Mouse (Mus musculus) limb, embryonic 13.5 days (tissue): ENCODE results near the gene Pabpc1l. TPM values are rescaled to one million over a fixed set of nuclear protein-coding genes. Genes with fewer than 3 reads are reported as not detected.

Experiments used
- ATAC-seq: fragments of 200-750 bp; cut with Nextera tagmentation; 2 replicates; pipeline ENCODE4 v1.8.0; 2017; ENCODE audit warnings: low read depth, moderate number of reproducible peaks, moderate TSS enrichment; ENCODE audit not compliant: low FRiP score
- H3K27ac ChIP-seq: fragments of 300-500 bp; sonication (generic); 2 replicates; pipeline ENCODE4 v1.5.1; 2015; ENCODE audit warnings: inconsistent platforms, mild to moderate bottlenecking, moderate library complexity
- H3K27me3 ChIP-seq: fragments of 300-500 bp; sonication (generic); 2 replicates; pipeline ENCODE4 v1.6.1; 2015; ENCODE audit warnings: mild to moderate bottlenecking, inconsistent platforms
- H3K36me3 ChIP-seq: fragments of 300-500 bp; sonication (generic); 2 replicates; pipeline ENCODE4 v1.6.1; 2015; ENCODE audit warnings: inconsistent platforms, mild to moderate bottlenecking, moderate library complexity
- H3K4me1 ChIP-seq: fragments of 300-500 bp; sonication (generic); 2 replicates; pipeline ENCODE4 v1.6.1; 2015; ENCODE audit warnings: inconsistent platforms
- H3K4me2 ChIP-seq: fragments of 300-500 bp; sonication (generic); replicated peaks from 2 replicates; pipeline ENCODE4 v1.6.1; 2015; ENCODE audit warnings: inconsistent platforms, mild to moderate bottlenecking, moderate library complexity
- H3K4me3 ChIP-seq: fragments of 300-500 bp; sonication (generic); 2 replicates; pipeline ENCODE4 v1.5.1; 2015; ENCODE audit warnings: moderate library complexity, mild to moderate bottlenecking, inconsistent platforms
- H3K9ac ChIP-seq: fragments of 300-500 bp; sonication (generic); 2 replicates; pipeline ENCODE4 v1.6.1; 2015; ENCODE audit warnings: mild to moderate bottlenecking, inconsistent platforms
- H3K9me3 ChIP-seq: fragments of 300-500 bp; sonication (generic); 2 replicates; pipeline ENCODE4 v1.6.1; 2016; ENCODE audit warnings: inconsistent platforms
- WGBS: fragments of 180-500 bp; shearing (Covaris S2); methylation state at CpG from one replicate; pipeline ENCODE4 v1.1.7; 2015; 5-methylcytosine and 5-hydroxymethylcytosine counted together
- polyA plus RNA-seq: library from polyadenylated mRNA; unstranded; fragments of >200 nt; fragmentation: Nextera tagmentation; extraction: Ambion mirVana; gene quantifications from 2 replicates; pipeline ENCODE4 v1.2.1, GENCODE M21; 2015

Pabpc1l gene
- polyA plus RNA-seq = 3.2 and 3.7 TPM in 2 replicates

- 0 out of 2 replicates have a peak, but pooled peaks cover 2% of the 10 kb centered on the region for H3K9me3 ChIP-seq
- H3K4me2 ChIP-seq = no peak within 1 kb of the TSS
- H3K4me1 ChIP-seq = peaks cover 8% of the 10 kb centered on the region; the same call in 1 of the 2 replicates
- no peak within 1 kb of the TSS for H3K27ac ChIP-seq
- no peak within 1 kb of the TSS for H3K4me3 ChIP-seq
- H3K36me3 ChIP-seq = peaks cover under 1% of the 10 kb centered on the region
- no peak within 1 kb of the TSS for H3K9ac ChIP-seq
- WGBS = 80% methylated on average over 16 of the region's 16 CpGs
- no peak for ATAC-seq
- no peaks in the 10 kb centered on the region for H3K27me3 ChIP-seq
These were observed at the start of gene Pabpc1l for GRCm38 (mm10) chr2:164025150-164025549. Gene Pabpc1l (plus strand): TSS chr2:164025450.

GRCm38 (mm10) chr2:163976448-163976847, 48.8 kb upstream of the Pabpc1l start:
- no peaks in the 10 kb centered on the region for H3K36me3 ChIP-seq
- H3K4me1 ChIP-seq = no peaks in the 10 kb centered on the region
- WGBS = 89% methylated on average over 6 of the region's 7 CpGs
- no peaks in the 10 kb centered on the region for H3K27me3 ChIP-seq
- no peak overlapping the region for H3K27ac ChIP-seq
- H3K4me2 ChIP-seq = no peak overlapping the region
- no peak for ATAC-seq
- H3K9me3 ChIP-seq = peaks cover 9% of the 10 kb centered on the region; the same call in 1 of the 2 replicates
- H3K9ac ChIP-seq = no peak overlapping the region
- H3K4me3 ChIP-seq = no peak overlapping the region

- no peak overlapping the region for H3K4me3 ChIP-seq
- WGBS = 83% methylated on average over 8 of the region's 8 CpGs
- H3K27me3 ChIP-seq = no peaks in the 10 kb centered on the region
- ATAC-seq = no peak
- no peaks in the 10 kb centered on the region for H3K36me3 ChIP-seq
- H3K4me1 ChIP-seq = no peaks in the 10 kb centered on the region
- no peaks in the 10 kb centered on the region for H3K9me3 ChIP-seq
- H3K4me2 ChIP-seq = no peak overlapping the region
- H3K27ac ChIP-seq = no peak overlapping the region
- H3K9ac ChIP-seq = 0 out of 2 replicates have a peak overlapping the region, but pooled peaks have one; percentile 25
These were observed 38.0 kb upstream of the Pabpc1l start for GRCm38 (mm10) chr2:163987233-163987632.

GRCm38 (mm10) chr2:163992871-163993270, 32.4 kb upstream of the Pabpc1l start:
- 92% methylated on average over 2 of the region's 2 CpGs for WGBS
- peaks cover 1% of the 10 kb centered on the region; the same call in 1 of the 2 replicates for H3K36me3 ChIP-seq
- no peaks in the 10 kb centered on the region for H3K27me3 ChIP-seq
- H3K9ac ChIP-seq = no peak overlapping the region
- no peak overlapping the region for H3K4me2 ChIP-seq
- no peak for ATAC-seq
- H3K9me3 ChIP-seq = no peaks in the 10 kb centered on the region
- H3K27ac ChIP-seq = no peak overlapping the region
- peaks cover 20% of the 10 kb centered on the region for H3K4me1 ChIP-seq
- no peak overlapping the region for H3K4me3 ChIP-seq

GRCm38 (mm10) chr2:163994654-163994976, 30.6 kb upstream of the Pabpc1l start, which contains the start of gene Ywhab:
Gene Ywhab (plus strand): TSS chr2:163994960.
- no peak for ATAC-seq
- Histone ChIP-seq H3K36me3 (peaks cover 5% of the 10 kb centered on the region; the same call in 1 of the 2 replicates), H3K27ac (peak within 1 kb of the TSS; percentile 85), H3K27me3 (no peaks in the 10 kb centered on the region), H3K4me2 (peak within 1 kb of the TSS; percentile 81), H3K9me3 (no peaks in the 10 kb centered on the region), H3K4me3 (peak within 1 kb of the TSS; percentile 95), H3K4me1 (peaks cover 28% of the 10 kb centered on the region), H3K9ac (peak within 1 kb of the TSS; percentile 92)
- 2% methylated on average over 13 of the region's 14 CpGs for WGBS

- Histone ChIP-seq H3K4me1 (peaks cover 28% of the 10 kb centered on the region), H3K27ac (peak overlapping the region; percentile 85), H3K36me3 (peaks cover 5% of the 10 kb centered on the region; the same call in 1 of the 2 replicates), H3K9me3 (no peaks in the 10 kb centered on the region), H3K4me3 (peak overlapping the region; percentile 95), H3K9ac (peak overlapping the region; percentile 92), H3K27me3 (no peaks in the 10 kb centered on the region), H3K4me2 (peak overlapping the region; percentile 81)
- ATAC-seq = peak; percentile 100
- WGBS = under 1% methylated on average over 59 of the region's 79 CpGs
These were observed 30.0 kb upstream of the Pabpc1l start for GRCm38 (mm10) chr2:163994977-163995862.

- H3K4me2 ChIP-seq = peak overlapping the region; percentile 81
- H3K9ac ChIP-seq = peak overlapping the region; percentile 92
- H3K4me3 ChIP-seq = peak overlapping the region; percentile 95
- peaks cover 30% of the 10 kb centered on the region for H3K4me1 ChIP-seq
- no peaks in the 10 kb centered on the region for H3K27me3 ChIP-seq
- no peaks in the 10 kb centered on the region for H3K9me3 ChIP-seq
- peaks cover 5% of the 10 kb centered on the region; the same call in 1 of the 2 replicates for H3K36me3 ChIP-seq
- H3K27ac ChIP-seq = no peak overlapping the region
- WGBS = 69% methylated on average over 6 of the region's 6 CpGs
- ATAC-seq = no peak
These were observed 29.0 kb upstream of the Pabpc1l start for GRCm38 (mm10) chr2:163996275-163996674.

GRCm38 (mm10) chr2:163996899-163997298, 28.4 kb upstream of the Pabpc1l start:
- Histone ChIP-seq H3K36me3 (peaks cover 5% of the 10 kb centered on the region; the same call in 1 of the 2 replicates), H3K9me3 (no peaks in the 10 kb centered on the region), H3K27ac (no peak overlapping the region), H3K4me1 (peaks cover 35% of the 10 kb centered on the region), H3K9ac (no peak overlapping the region), H3K27me3 (no peaks in the 10 kb centered on the region), H3K4me3 (peak overlapping the region; percentile 18; the same call in 1 of the 2 replicates), H3K4me2 (peak overlapping the region; percentile 81)
- ATAC-seq = no peak
- 71% methylated on average over 5 of the region's 5 CpGs for WGBS

GRCm38 (mm10) chr2:163998981-163999380, 26.3 kb upstream of the Pabpc1l start:
- H3K4me1 ChIP-seq = peaks cover 46% of the 10 kb centered on the region
- no peaks in the 10 kb centered on the region for H3K9me3 ChIP-seq
- no peak overlapping the region for H3K9ac ChIP-seq
- no peak overlapping the region for H3K4me2 ChIP-seq
- no peak overlapping the region for H3K4me3 ChIP-seq
- H3K36me3 ChIP-seq = peaks cover 10% of the 10 kb centered on the region
- no peak for ATAC-seq
- H3K27me3 ChIP-seq = no peaks in the 10 kb centered on the region
- WGBS = 90% methylated on average over 6 of the region's 6 CpGs
- no peak overlapping the region for H3K27ac ChIP-seq

GRCm38 (mm10) chr2:164002637-164003036, 22.6 kb upstream of the Pabpc1l start:
- no peak for ATAC-seq
- WGBS = 94% methylated on average over 3 of the region's 3 CpGs
- no peak overlapping the region for H3K4me2 ChIP-seq
- H3K4me1 ChIP-seq = peaks cover 47% of the 10 kb centered on the region
- H3K27ac ChIP-seq = no peak overlapping the region
- H3K9ac ChIP-seq = no peak overlapping the region
- no peaks in the 10 kb centered on the region for H3K9me3 ChIP-seq
- no peak overlapping the region for H3K4me3 ChIP-seq
- H3K27me3 ChIP-seq = no peaks in the 10 kb centered on the region
- H3K36me3 ChIP-seq = peaks cover 10% of the 10 kb centered on the region

GRCm38 (mm10) chr2:164004503-164004902, 20.7 kb upstream of the Pabpc1l start:
- Histone ChIP-seq H3K4me3 (no peak overlapping the region), H3K27ac (no peak overlapping the region), H3K9ac (no peak overlapping the region), H3K4me2 (no peak overlapping the region), H3K4me1 (peaks cover 36% of the 10 kb centered on the region), H3K36me3 (peaks cover 5% of the 10 kb centered on the region), H3K27me3 (no peaks in the 10 kb centered on the region), H3K9me3 (no peaks in the 10 kb centered on the region)
- 79% methylated on average over 5 of the region's 5 CpGs for WGBS
- ATAC-seq = no peak

GRCm38 (mm10) chr2:164006932-164007331, 18.3 kb upstream of the Pabpc1l start:
- H3K4me2 ChIP-seq = no peak overlapping the region
- WGBS = 68% methylated on average over 10 of the region's 10 CpGs
- H3K9me3 ChIP-seq = no peaks in the 10 kb centered on the region
- no peak overlapping the region for H3K9ac ChIP-seq
- no peak overlapping the region for H3K4me3 ChIP-seq
- ATAC-seq = no peak
- peaks cover 29% of the 10 kb centered on the region for H3K4me1 ChIP-seq
- H3K27me3 ChIP-seq = no peaks in the 10 kb centered on the region
- peaks cover 13% of the 10 kb centered on the region for H3K36me3 ChIP-seq
- no peak overlapping the region; the same call in 1 of the 2 replicates for H3K27ac ChIP-seq
